Mouse (Mus musculus): ENCODE data around the gene Prr19. TPM values are rescaled to one million over a fixed set of nuclear protein-coding genes. Genes with fewer than 3 reads are reported as not detected.

The Prr19 gene
- polyA plus RNA-seq, 1 experiment from 2014 or later = 0.18 TPM

DNA sequence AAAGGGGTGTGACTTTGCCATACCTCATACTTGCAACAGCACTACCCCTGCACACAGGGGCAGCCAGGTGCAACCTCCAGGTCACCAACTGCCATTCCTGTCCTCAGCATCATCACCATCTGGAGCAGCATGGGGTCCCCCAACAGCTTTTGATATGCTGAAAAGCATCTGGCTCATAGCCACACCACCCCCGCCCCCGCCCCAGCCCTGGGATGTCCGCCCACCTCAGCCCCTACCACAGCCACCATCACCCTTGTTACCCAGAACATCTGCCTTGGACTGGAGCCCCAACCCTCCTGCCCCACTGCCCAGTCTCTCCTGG is 2.4 kb downstream of the Prr19 start:
- no peak for TF ChIP-seq CTCF (IDR thresholded peaks at IDR 0.05)
- DNase-seq (ENCODE audit: low read depth, low spot score) (no peak), ATAC-seq (no peak)
- ChIA-PET POLR2A (no interaction called here), CTCF (no interaction called here)
- in situ Hi-C loops (cut with MboI; ENCODE audit: low pct_unique_long_range_greater_than_20kb) = no loop called here
- H3K27me3 ChIP-seq = peaks cover 12% of the 10 kb centered on the region

DNA sequence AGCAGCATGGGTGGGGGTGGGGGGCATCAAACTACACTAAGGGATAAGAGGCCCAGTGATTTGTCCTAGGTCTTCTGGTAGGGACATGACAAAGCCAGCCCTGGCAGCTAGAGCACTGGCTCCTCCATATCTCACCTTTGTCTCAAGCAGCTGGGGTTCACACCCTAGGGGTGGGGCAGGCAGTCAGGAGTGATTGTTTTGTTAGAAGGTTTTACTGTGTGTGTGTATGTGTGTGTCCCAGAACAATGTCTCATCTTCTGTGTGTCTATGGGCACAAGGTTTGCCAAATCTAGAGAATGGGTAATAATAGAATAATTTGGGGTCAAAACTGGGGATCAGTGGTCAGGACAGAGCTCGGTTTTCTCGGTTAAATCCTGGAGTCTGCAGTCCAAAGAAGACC is 4.3 kb downstream of the Prr19 start:
- ChIA-PET CTCF (interaction anchor here (0.7 to 2.7 kb wide), 3 partner anchors 9 to 64 kb away, joined by 3 to 9 read pairs (median 3); partner anchors contain the start of gene Megf8), POLR2A (no interaction called here)
- no peak for TF ChIP-seq CTCF (IDR thresholded peaks at IDR 0.05)
- DNase-seq (ENCODE audit: low read depth, low spot score) (no peak), ATAC-seq (no peak)
- peaks cover 12% of the 10 kb centered on the region for H3K27me3 ChIP-seq
- in situ Hi-C loops (cut with MboI; ENCODE audit: low pct_unique_long_range_greater_than_20kb) = no loop called here

DNA sequence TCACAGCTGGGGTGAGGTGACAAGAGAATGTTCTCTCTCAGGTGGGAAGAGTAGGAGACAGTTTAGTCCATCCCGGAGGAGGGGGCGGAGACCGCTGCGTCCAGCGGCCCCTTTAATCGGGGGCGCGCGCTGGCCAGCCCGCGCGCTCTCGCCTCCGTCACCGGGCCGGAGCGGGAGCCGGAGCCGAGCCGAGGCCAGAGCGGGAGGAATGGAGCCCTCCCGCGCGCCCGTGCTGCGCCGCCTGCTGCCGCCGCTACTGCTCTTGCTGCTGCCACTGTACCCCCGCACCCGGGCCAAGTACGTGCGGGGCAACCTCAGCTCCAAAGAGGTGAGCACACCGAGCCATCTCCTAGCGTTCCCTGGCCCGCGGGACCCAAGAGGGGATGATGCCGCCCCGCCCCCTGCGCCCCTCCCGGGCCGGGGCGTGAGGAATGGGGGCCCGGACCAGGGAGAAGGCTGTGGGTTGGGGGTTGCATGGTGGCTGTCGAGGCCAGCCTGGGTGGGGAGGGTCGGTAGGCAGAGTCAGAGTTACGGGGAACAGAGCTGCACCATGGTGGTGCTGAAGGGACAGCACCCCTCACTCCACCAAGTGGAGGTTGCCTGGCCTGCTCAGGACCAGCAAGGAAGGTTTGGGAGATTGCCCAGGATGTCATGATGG is 4.9 kb downstream of the Prr19 start, which contains the start of gene Tmem145:
Gene Tmem145, plus strand, starts transcription at position 151 of the 658 bp plus-strand sequence.
- DNase-seq (ENCODE audit: low read depth, low spot score) (no peak), ATAC-seq (peak; percentile 59)
- H3K27me3 ChIP-seq = peaks cover 12% of the 10 kb centered on the region
- TF ChIP-seq CTCF (IDR thresholded peaks at IDR 0.05) = no peak
- in situ Hi-C loops (cut with MboI; ENCODE audit: low pct_unique_long_range_greater_than_20kb) = no loop called here
- POLR2A ChIA-PET = no interaction called here
- CTCF ChIA-PET = interaction anchor here (1.5 to 2.7 kb wide), 2 partner anchors 8 to 10 kb away, joined by 4 to 9 read pairs; partner anchors contain the start of genes Megf8 and Pafah1b3

DNA sequence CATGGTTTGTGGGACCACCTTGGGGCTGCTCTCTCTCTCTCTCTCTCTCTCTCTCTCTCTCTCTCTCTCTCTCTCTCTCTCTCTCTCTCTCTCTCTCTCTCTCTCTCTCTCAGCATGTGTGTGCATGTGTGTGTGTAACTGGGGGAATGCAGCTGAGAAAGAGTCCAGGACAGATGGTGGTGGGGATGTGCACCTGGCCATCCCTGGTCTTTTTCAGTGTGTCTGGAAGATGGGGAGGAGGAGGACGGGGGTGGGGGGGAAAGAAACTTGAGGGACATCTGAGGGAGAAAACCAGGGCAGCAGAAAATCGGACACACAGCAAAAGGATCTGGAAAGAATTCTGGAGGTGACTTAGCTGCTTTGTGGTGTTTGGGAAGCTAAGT is 5.4 kb downstream of the Prr19 start:
- ChIA-PET POLR2A (no interaction called here), CTCF (interaction anchor here (1.5 to 2.7 kb wide), 2 partner anchors 9 to 10 kb away, joined by 4 to 9 read pairs; partner anchors contain the start of genes Megf8 and Pafah1b3)
- in situ Hi-C loops (cut with MboI; ENCODE audit: low pct_unique_long_range_greater_than_20kb) = no loop called here

DNA sequence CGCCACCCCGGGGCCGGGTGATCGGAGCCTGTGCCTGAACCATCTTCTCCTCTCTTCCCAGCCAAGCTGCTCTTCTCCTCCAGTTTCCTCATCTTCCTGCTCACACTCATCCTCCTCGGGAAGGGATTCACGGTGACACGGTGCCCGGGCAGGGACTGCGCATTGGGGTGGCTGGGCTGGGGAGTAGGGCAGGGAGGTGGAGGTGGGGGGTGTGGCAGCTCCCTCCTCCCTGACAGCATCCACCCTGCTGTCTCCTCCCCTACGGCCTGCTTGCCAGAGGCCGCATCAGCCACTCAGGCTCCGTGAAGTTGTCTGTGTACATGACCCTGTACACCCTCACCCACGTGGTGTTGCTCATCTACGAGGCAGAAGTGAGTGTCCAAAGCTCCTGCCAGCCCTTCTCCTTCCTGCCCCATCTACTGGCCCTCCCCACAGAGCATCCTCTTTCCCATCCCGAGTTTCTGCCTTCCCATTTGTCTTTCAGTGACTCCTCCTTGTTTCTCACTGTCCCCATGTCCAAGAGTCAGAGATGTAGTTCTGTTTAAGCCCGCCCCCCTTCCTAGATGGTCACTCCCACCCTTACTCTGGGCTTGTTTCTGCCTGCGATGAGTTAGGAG is 7.6 kb downstream of the Prr19 start:
- ATAC-seq = no peak

More for the DNA sequence above, 5.4 kb downstream of the Prr19 start:
- no peak for TF ChIP-seq CTCF (IDR thresholded peaks at IDR 0.05)
- H3K27me3 ChIP-seq = peaks cover 12% of the 10 kb centered on the region
- ATAC-seq (no peak), DNase-seq (ENCODE audit: low read depth, low spot score) (no peak)

DNA sequence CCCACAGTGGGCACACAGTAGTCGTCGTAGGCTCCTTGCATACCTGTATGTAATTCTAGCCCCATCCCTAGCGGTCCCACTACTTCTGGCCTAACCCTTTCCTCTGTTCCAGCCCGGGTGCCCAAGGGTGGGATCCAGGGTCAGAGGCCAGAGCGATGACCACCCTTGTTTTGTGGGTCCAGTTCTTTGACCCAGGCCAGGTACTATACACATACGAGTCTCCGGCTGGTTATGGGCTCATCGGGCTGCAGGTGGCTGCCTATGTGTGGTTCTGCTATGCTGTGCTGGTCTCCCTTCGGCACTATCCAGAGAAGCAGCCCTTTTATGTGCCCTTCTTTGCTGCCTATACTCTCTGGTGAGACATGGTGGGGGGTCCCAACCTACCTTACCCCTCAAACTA is 8.2 kb downstream of the Prr19 start:
- no peak for TF ChIP-seq CTCF (IDR thresholded peaks at IDR 0.05)
- in situ Hi-C loops (cut with MboI; ENCODE audit: low pct_unique_long_range_greater_than_20kb) = no loop called here
- ChIA-PET CTCF (interaction anchor here (1.1 kb wide), 1 partner anchor 8 kb away, joined by 3 read pairs; the partner anchor contains the start of gene Prr19), POLR2A (interaction anchor here (0.7 to 0.9 kb wide), 2 partner anchors 25 to 120 kb away, joined by 3 read pairs; no protein-coding TSS in a partner anchor)
- no peak for ATAC-seq
- H3K27me3 ChIP-seq = peaks cover 7% of the 10 kb centered on the region
- no peak for DNase-seq (ENCODE audit: low read depth, low spot score)

More for the DNA sequence above, 7.6 kb downstream of the Prr19 start:
- no peak for DNase-seq (ENCODE audit: low read depth, low spot score)
- TF ChIP-seq CTCF (IDR thresholded peaks at IDR 0.05) = no peak
- ChIA-PET CTCF (no interaction called here), POLR2A (no interaction called here)
- in situ Hi-C loops (cut with MboI; ENCODE audit: low pct_unique_long_range_greater_than_20kb) = no loop called here
- H3K27me3 ChIP-seq = peaks cover 12% of the 10 kb centered on the region

DNA sequence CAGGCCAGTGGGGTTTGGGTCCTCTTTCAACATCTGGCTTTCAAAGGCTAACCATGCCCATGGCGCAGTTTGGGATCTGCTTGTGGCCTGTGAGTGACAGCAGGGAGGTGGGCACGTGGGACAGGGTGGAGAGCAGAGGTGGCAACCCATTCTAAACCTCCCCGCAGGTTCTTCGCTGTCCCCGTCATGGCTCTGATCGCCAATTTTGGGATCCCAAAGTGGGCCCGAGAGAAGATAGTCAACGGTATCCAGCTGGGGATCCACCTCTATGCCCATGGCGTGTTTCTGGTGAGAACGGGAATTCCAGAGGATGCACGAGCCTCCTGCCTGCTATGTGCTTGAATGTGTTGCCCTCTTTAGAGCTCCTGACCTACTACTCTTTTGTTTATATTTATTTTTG is 10.0 kb downstream of the Prr19 start:
- POLR2A ChIA-PET = interaction anchor here (1.0 kb wide), 1 partner anchor 13 kb away, joined by 3 read pairs; the partner anchor contains the start of gene Pafah1b3
- in situ Hi-C loops (cut with MboI; ENCODE audit: low pct_unique_long_range_greater_than_20kb) = loop anchor here (5.0 kb wide), 1 partner anchor 69 kb away; no protein-coding TSS in a partner anchor
- DNase-seq (ENCODE audit: low read depth, low spot score) (no peak), ATAC-seq (no peak)
- CTCF ChIA-PET = interaction anchor here (1.2 to 2.0 kb wide), 4 partner anchors 13 to 91 kb away, joined by 3 to 11 read pairs (median 3); partner anchors contain the start of gene Pafah1b3
- peaks cover 7% of the 10 kb centered on the region for H3K27me3 ChIP-seq
- TF ChIP-seq CTCF (IDR thresholded peaks at IDR 0.05) = no peak

DNA sequence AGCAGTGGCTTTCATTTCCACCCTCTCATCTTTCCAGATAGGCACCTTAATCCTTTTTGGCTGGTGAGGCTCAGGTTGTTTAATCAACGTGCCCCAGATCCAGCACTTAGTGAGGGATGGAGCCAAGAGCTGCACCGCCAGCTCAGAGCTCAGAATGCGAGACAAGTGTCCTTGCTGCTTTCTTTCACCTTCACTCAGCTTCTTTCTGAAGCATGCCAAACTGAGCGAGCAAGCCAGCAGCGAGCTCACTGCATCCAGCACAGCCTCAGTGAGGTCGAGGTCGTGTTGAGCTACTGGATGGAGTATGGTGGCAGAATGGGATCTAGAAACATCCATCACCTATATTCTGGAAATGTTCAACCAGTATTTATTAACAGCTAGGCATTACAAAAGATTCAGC is 12.1 kb downstream of the Prr19 start:
- TF ChIP-seq CTCF (IDR thresholded peaks at IDR 0.05) = no peak
- ChIA-PET POLR2A (interaction anchor here (1.9 kb wide), 1 partner anchor 34 kb away, joined by 4 read pairs; no protein-coding TSS in a partner anchor), CTCF (interaction anchor here (1.1 to 1.8 kb wide), 5 partner anchors 10 to 73 kb away, joined by 3 to 8 read pairs (median 3); partner anchors contain the start of gene Pafah1b3)
- no peak for DNase-seq (ENCODE audit: low read depth, low spot score)
- in situ Hi-C loops (cut with MboI; ENCODE audit: low pct_unique_long_range_greater_than_20kb) = loop anchor here (5.0 kb wide), 1 partner anchor 71 kb away; no protein-coding TSS in a partner anchor
- no peaks in the 10 kb centered on the region for H3K27me3 ChIP-seq
- no peak for ATAC-seq

DNA sequence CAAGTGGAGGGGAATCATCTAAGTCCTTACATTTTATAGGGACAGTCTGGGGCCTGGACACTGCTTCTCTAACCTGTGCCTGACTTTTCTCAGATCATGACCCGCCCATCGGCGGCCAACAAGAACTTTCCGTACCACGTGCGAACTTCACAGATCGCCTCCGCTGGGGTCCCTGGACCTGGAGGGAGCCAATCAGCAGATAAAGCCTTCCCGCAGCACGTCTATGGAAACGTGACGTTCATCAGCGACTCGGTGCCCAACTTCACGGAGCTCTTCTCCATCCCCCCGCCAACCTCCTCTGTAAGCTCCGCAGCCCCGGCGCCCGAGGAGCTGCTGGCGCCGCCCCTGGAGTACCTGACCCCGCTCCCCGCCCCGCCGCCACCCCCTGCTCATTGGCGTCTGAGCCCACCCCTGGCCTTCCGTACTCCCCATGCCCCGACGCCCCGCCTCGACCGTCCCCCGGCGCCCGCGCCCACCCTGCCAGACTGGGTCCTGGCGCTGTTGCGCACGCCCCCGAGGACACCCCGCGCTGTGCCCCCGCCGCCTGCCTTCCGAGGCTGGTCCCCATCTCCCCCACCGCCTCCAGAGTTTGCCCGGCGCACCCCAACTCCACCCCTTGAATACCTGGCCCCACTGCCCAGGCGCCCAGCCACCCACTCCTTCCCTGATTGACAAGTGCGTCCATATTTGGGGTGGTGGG is 13.5 kb downstream of the Prr19 start:
- in situ Hi-C loops (cut with MboI; ENCODE audit: low pct_unique_long_range_greater_than_20kb) = loop anchor here (5.0 kb wide), 1 partner anchor 72 kb away; no protein-coding TSS in a partner anchor
- no peak for DNase-seq (ENCODE audit: low read depth, low spot score)

DNA sequence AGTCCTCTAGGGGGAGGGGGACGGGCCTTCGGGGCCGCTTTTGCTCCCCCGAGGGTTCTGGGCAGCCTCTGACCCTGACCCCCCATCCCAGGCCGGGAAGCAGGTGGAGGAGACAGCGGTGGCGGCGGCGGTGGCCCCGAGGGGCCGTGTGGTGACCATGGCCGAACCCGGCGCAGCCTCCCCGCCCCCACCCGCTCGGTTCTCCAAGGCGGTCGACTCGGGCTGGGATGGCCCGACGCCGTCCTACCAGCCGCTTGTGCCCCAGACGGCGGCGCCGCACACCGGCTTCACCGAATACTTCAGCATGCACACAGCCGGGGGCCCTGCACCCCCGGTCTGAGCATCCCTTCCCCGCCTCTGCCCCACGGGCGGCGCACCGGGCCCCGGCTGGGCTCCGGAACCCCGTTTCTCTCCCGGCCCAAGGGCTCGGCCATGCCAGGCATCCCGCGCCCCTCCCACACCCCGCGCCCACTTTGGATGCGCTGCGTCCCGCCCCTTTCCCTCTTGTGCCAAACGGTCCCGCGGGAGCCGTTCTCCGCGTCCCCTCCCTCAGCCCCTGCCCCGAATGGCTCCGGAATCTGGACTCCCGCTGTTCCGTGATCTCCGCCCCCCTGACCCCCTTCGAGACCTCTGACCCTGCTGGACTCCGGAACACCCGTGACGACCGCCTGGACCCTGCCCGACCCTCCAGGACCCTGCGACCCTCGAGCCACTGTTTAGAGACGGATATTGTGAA is 14.3 kb downstream of the Prr19 start:
- POLR2A ChIA-PET = no interaction called here
- DNase-seq (ENCODE audit: low read depth, low spot score) = no peak

More for the DNA sequence above, 13.5 kb downstream of the Prr19 start:
- ATAC-seq = no peak
- TF ChIP-seq CTCF (IDR thresholded peaks at IDR 0.05) = no peak
- ChIA-PET CTCF (no interaction called here), POLR2A (interaction anchor here (1.9 kb wide), 1 partner anchor 35 kb away, joined by 4 read pairs; no protein-coding TSS in a partner anchor)
- H3K27me3 ChIP-seq = no peaks in the 10 kb centered on the region

More for the DNA sequence above, 14.3 kb downstream of the Prr19 start:
- CTCF ChIA-PET = interaction anchor here (1.1 to 2.2 kb wide), 14 partner anchors 9 to 87 kb away, joined by 3 to 17 read pairs (median 7); partner anchors contain the start of genes Cic, Pafah1b3, Prr19 and Tmem145
- H3K27me3 ChIP-seq = no peaks in the 10 kb centered on the region
- in situ Hi-C loops (cut with MboI; ENCODE audit: low pct_unique_long_range_greater_than_20kb) = no loop called here
- ATAC-seq = no peak
- no peak for TF ChIP-seq CTCF (IDR thresholded peaks at IDR 0.05)

All from Patski (cell line).